Mouse (Mus musculus) liver, embryonic 16.5 days (tissue): ENCODE data around the gene Ogfod1. TPM values are rescaled to one million over a fixed set of nuclear protein-coding genes. Genes with fewer than 3 reads are reported as not detected.

Experiments used
- ATAC-seq: fragments of 200-750 bp; cut with Nextera tagmentation; 2 replicates; pipeline ENCODE4 v1.8.0; 2017; ENCODE audit warnings: low read depth, mild to moderate bottlenecking, moderate number of reproducible peaks, moderate library complexity
- H3K27ac ChIP-seq: fragments of 300-500 bp; sonication (generic); 2 replicates; pipeline ENCODE4 v1.5.1; 2014; ENCODE audit warnings: mild to moderate bottlenecking, low read length
- H3K27me3 ChIP-seq: fragments of 300-500 bp; sonication (generic); 2 replicates; pipeline ENCODE4 v1.6.1; 2014; ENCODE audit warnings: low read depth, low read length, mixed read lengths; ENCODE audit not compliant: control insufficient read depth, insufficient read depth
- H3K36me3 ChIP-seq: fragments of 300-500 bp; sonication (generic); 2 replicates; pipeline ENCODE4 v1.6.1; 2014; ENCODE audit warnings: mild to moderate bottlenecking; ENCODE audit not compliant: control insufficient read depth, insufficient read depth
- H3K4me1 ChIP-seq: fragments of 300-500 bp; sonication (generic); 2 replicates; pipeline ENCODE4 v1.6.1; 2014; ENCODE audit warnings: low read depth, low read length, mixed read lengths; ENCODE audit not compliant: control insufficient read depth
- H3K4me2 ChIP-seq: fragments of 300-500 bp; sonication (generic); 2 replicates; pipeline ENCODE4 v1.6.1; 2014; ENCODE audit warnings: low read depth, low read length, mixed read lengths
- H3K4me3 ChIP-seq: fragments of 300-500 bp; sonication (generic); 2 replicates; pipeline ENCODE4 v1.5.1; 2014; ENCODE audit warnings: low read depth, mild to moderate bottlenecking, low read length
- H3K9ac ChIP-seq: fragments of 300-500 bp; sonication (generic); 2 replicates; pipeline ENCODE4 v1.6.1; 2014; ENCODE audit warnings: low read depth, low read length
- H3K9me3 ChIP-seq: fragments of 300-500 bp; sonication (generic); replicated peaks from 2 replicates; pipeline ENCODE4 v1.6.1; 2016; ENCODE audit warnings: low read length; ENCODE audit not compliant: control insufficient read depth
- WGBS: fragments of 180-500 bp; shearing (Covaris S2); extraction: QIAGEN DNeasy Blood & Tissue Kit; methylation state at CpG from one replicate; pipeline ENCODE4 v1.1.7; 2014; ENCODE audit not compliant: insufficient replicate concordance; 5-methylcytosine and 5-hydroxymethylcytosine counted together
- polyA plus RNA-seq: library from polyadenylated mRNA; unstranded; fragments of >200 nt; fragmentation: Nextera tagmentation; extraction: Ambion mirVana; gene quantifications from 2 replicates; pipeline ENCODE4 v1.2.1, GENCODE M21; 2015

Gene Ogfod1
- polyA plus RNA-seq, 1 experiment from 2014 or later = 4.4 TPM

DNA sequence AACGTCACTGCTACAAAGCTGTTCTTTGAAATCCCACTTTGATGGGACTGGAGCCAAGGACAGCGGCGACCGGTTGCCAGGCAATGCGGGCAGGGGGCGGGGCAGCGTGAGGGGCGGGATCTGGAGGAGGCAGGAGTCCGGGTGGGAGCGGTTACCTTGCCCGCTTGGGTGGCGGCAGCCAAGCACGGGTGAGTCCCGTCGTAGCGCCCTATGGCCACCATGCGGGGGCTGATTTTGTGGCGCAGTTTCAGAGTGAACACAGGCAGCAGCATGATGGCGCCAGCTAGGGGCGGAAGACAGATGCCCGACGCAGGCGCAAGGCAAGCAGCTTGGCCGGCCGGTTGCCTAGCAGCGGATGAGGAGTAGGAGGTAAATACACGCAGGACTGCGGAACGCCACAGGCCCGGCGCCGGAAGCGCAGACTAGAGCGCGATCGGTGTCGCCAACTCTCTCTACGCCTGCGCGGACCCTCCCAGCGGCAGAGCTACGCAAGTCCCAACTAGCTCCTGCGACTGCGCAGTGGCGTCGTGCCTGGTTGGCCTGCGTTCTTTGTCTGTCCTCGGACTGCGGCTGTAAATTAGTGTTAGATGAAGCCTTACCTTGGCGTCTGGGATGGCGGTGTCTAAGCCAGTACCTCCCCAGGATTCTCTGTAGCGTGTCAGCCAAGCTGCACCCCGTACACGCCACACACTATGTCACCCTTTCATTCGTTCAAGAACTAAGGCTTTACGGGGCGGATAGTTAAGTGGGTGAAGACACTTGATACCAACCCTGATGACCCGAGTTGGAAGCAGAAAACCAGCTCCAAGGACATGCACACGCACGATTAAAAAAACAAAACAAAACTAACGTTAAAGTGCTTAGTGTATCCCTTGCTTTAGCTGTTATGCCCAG, 61.3 kb downstream of the Ogfod1 start, which contains the start of gene Bbs2:
Gene Bbs2 (minus strand): TSS at position 848 of the 894 bp plus-strand sequence.
- peak; percentile 99 for ATAC-seq
- Histone ChIP-seq H3K27me3 (peaks cover 16% of the 10 kb centered on the region), H3K4me2 (peak within 1 kb of the TSS; percentile 91), H3K36me3 (no peaks in the 10 kb centered on the region), H3K9me3 (no peaks in the 10 kb centered on the region), H3K9ac (peak within 1 kb of the TSS; percentile 76), H3K4me3 (peak within 1 kb of the TSS; percentile 78), H3K4me1 (peaks cover 10% of the 10 kb centered on the region), H3K27ac (peak within 1 kb of the TSS; percentile 99)
- WGBS = 2% methylated on average over 61 of the region's 61 CpGs

DNA sequence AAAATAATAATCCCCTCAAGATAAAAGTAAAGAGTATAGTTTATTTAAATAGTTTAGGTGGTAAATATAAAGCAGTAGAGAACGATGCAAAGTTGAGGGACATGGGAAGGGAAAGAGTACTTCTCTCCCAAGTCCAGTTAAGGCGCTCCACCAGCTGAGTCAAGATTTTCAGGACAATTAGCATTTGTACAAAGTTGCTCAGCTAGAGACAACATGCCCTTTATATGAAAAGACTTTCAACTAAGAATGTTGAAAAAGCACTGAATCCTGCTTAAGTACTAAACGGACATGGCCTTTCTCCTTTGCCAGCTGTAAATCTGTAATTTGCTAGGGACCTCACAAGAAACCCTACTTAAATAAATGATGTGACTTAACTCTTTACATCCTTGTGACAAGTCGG, 62.0 kb downstream of the Ogfod1 start:
- 55% methylated on average over 4 of the region's 4 CpGs for WGBS
- Histone ChIP-seq H3K36me3 (no peaks in the 10 kb centered on the region), H3K27ac (peak overlapping the region; percentile 99), H3K4me1 (peaks cover 10% of the 10 kb centered on the region), H3K9me3 (no peaks in the 10 kb centered on the region), H3K4me3 (peak overlapping the region; percentile 78), H3K27me3 (peaks cover 16% of the 10 kb centered on the region), H3K4me2 (peak overlapping the region; percentile 91), H3K9ac (peak overlapping the region; percentile 76)
- ATAC-seq = no peak

DNA sequence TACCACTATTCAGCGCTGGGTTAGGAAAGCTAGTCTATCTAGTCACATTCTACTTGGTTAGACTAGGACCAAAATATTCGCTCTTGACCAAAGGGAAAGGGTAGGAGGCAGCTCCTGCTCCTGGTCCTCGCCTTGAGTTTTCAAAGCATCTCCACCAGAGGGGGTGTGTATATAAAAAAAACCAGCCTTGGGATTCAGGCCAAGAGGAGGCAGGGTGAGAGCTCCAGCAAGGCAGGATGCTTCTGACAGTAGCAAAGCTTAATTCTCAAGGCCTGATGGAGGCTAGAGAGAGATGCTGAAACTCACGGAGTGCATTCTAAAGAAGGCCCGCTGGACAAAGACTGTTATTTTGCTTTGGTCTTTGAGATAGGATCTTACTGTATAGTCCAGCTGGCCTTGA, 67.1 kb downstream of the Ogfod1 start:
- peaks cover 11% of the 10 kb centered on the region for H3K4me1 ChIP-seq
- no peak for ATAC-seq
- no peak overlapping the region for H3K27ac ChIP-seq
- 52% methylated on average over 5 of the region's 5 CpGs for WGBS
- H3K27me3 ChIP-seq = peaks cover 16% of the 10 kb centered on the region
- no peak overlapping the region for H3K9ac ChIP-seq
- no peaks in the 10 kb centered on the region for H3K9me3 ChIP-seq
- no peak overlapping the region for H3K4me3 ChIP-seq
- H3K4me2 ChIP-seq = no peak overlapping the region
- no peaks in the 10 kb centered on the region for H3K36me3 ChIP-seq

DNA sequence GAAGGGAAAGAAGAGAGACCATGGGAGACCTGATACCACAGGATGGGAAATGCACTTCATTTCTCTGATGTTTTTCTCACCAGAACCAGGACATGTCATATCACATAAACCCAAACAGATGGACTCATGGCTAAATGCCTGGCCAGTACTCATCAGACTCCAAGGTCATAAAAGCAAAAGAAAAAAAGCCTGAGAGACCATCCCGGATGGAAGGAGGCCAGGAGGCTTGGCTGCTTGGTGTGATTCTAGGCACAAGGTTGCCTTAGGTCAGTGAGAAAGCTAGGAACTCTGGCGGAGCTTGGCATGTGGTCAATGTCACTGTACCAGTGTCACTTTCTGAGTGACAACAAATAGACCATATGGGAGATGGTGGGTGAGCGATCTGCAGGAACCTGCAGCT, 70.9 kb downstream of the Ogfod1 start:
- Histone ChIP-seq H3K27ac (peak overlapping the region; percentile 45), H3K9ac (no peak overlapping the region), H3K4me1 (peaks cover 41% of the 10 kb centered on the region), H3K9me3 (no peaks in the 10 kb centered on the region), H3K36me3 (no peaks in the 10 kb centered on the region), H3K27me3 (no peaks in the 10 kb centered on the region; the same call in 1 of the 2 replicates), H3K4me2 (no peak overlapping the region), H3K4me3 (no peak overlapping the region)
- ATAC-seq = no peak
- 65% methylated on average over 3 of the region's 3 CpGs for WGBS

DNA sequence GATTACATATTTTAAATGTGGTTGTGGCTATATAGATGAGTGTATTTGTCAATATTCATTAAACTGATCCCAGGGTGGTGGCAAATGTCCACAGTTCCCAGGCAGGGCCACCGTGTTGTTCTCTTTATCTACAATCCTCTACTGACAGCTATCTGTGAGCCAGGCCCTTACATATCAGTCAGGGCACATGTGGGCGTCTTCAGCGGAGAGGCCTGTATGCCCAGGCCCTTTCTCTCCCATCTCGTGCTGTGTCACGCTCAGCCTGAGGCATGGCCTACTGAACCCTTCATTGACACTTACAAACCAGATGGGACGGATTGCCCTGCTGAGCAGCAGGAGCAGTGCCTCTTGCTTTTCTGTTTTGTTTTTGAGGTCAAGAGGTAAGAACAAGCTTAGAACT, 72.4 kb downstream of the Ogfod1 start:
- Histone ChIP-seq H3K4me2 (peak overlapping the region; percentile 29; the same call in 1 of the 2 replicates), H3K9ac (no peak overlapping the region)
- WGBS = 28% methylated on average over 6 of the region's 6 CpGs

DNA sequence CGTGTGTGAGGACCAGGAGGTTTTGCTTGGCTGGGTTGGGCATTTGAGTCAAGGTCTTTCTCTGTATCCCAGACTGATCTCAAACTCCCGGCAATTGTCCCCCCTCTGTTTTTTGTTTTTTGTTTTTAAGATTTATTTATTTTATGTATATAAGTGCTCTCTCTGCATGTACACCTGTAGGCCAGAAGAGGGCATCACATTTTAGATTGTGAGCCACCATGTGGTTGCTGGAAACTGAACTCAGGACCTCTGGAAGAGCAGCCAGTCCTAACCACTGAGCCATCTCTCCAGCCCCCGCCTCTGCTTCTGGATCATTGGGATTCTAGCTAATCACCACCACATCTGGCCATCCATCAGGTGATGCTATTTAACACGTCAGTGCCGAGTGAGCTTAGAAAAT, 72.8 kb downstream of the Ogfod1 start:
- 65% methylated on average over 5 of the region's 5 CpGs for WGBS
- Histone ChIP-seq H3K4me1 (peaks cover 49% of the 10 kb centered on the region), H3K27ac (peak overlapping the region; percentile 87)

More for the DNA sequence above, 72.4 kb downstream of the Ogfod1 start:
- H3K4me3 ChIP-seq = no peak overlapping the region
- peak; percentile 99 for ATAC-seq
- H3K4me1 ChIP-seq = peaks cover 49% of the 10 kb centered on the region
- H3K9me3 ChIP-seq = no peaks in the 10 kb centered on the region
- H3K27me3 ChIP-seq = no peaks in the 10 kb centered on the region
- peak overlapping the region; percentile 87 for H3K27ac ChIP-seq
- no peaks in the 10 kb centered on the region for H3K36me3 ChIP-seq

DNA sequence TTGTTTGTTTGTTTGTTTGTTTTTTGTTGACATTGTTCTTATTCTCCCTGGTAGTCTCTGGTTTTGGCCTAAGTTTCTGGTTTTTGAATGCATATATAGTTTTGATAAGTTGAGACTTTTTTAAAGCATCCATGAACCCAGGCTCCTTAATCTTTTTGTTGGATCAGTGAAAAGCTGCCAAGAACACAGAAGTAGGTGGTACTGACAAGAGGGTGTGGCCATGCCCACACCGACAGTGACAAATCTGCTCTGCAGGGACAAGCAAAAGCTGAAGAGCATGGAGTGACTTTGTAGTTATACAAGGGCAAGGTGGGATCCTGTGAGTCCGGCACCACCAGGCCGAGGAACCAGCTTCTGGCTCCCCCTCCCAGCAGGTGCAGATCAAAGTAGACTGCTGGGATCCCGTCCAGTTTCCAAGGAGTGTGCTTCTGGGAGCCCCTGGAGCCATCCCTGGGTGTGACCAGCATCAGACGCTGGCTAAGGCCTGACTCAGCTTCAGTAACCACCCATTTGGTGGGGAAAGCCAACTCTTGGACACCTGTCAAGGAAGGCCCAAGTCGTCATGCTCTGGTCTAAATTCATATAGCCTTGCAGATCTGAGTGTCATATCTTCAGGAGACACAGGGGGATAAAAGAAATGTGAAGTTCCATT, 73.7 kb downstream of the Ogfod1 start:
- Histone ChIP-seq H3K27me3 (no peaks in the 10 kb centered on the region), H3K9me3 (no peaks in the 10 kb centered on the region), H3K4me1 (peaks cover 49% of the 10 kb centered on the region), H3K27ac (peak overlapping the region; percentile 87), H3K4me2 (peak overlapping the region; percentile 38; the same call in 1 of the 2 replicates), H3K9ac (no peak overlapping the region), H3K4me3 (no peak overlapping the region), H3K36me3 (no peaks in the 10 kb centered on the region)
- 48% methylated on average over 6 of the region's 6 CpGs for WGBS
- peak; percentile 43 for ATAC-seq

More for the DNA sequence above, 72.8 kb downstream of the Ogfod1 start:
- ATAC-seq = 0 out of 2 replicates have a peak, but pooled peaks have one; percentile 31
- H3K27me3 ChIP-seq = no peaks in the 10 kb centered on the region
- H3K9ac ChIP-seq = no peak overlapping the region
- H3K9me3 ChIP-seq = no peaks in the 10 kb centered on the region
- H3K36me3 ChIP-seq = no peaks in the 10 kb centered on the region
- peak overlapping the region; percentile 29; the same call in 1 of the 2 replicates for H3K4me2 ChIP-seq
- H3K4me3 ChIP-seq = no peak overlapping the region

DNA sequence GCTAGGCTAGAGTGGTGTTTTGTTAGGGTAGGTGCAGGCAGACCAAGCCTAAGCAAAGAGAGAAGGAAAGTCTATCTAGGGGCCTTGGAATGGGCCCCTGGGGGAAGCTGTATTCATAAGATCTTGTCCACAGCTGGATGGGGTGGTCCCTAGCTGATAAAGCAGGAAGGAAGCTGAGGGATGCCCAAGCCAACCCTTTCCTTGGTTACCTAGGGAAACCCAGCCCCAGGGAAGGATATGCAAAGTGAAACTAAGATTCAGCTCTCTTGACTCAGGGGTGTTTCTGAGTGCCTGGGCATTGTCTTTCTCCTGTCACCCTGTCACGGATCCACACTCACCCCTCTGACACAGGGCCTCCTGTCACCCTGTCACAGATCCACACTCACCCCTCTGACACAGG, 76.4 kb downstream of the Ogfod1 start:
- Histone ChIP-seq H3K36me3 (no peaks in the 10 kb centered on the region), H3K27me3 (no peaks in the 10 kb centered on the region), H3K9ac (0 out of 2 replicates have a peak overlapping the region, but pooled peaks have one; percentile 26), H3K4me2 (peak overlapping the region; percentile 31), H3K9me3 (no peaks in the 10 kb centered on the region), H3K27ac (peak overlapping the region; percentile 6; the same call in 1 of the 2 replicates), H3K4me3 (no peak overlapping the region), H3K4me1 (peaks cover 44% of the 10 kb centered on the region)
- ATAC-seq = no peak
- WGBS = 29% methylated on average over 1 of the region's 1 CpGs
